Mouse (Mus musculus) stomach, embryonic 16.5 days (tissue): ENCODE data around the gene Ldhd. TPM values are rescaled to one million over a fixed set of nuclear protein-coding genes. Genes with fewer than 3 reads are reported as not detected.
A peak's percentile ranks its signal among the peaks of the same experiment; 100 is the strongest.
"Not testable (repeated sequence)": the region's sequence is repeated elsewhere in the genome, so short reads cannot be mapped to it uniquely, and the experiment has no call there.

Experiments used
- ATAC-seq: fragments of 200-750 bp; cut with Nextera tagmentation; 2 replicates; pipeline ENCODE4 v1.8.0; 2017; ENCODE audit warnings: moderate number of reproducible peaks, moderate TSS enrichment; ENCODE audit not compliant: insufficient read depth, low FRiP score
- H3K27ac ChIP-seq: fragments of 300-500 bp; sonication (generic); 2 replicates; pipeline ENCODE4 v1.5.1; 2014; ENCODE audit warnings: low read length
- H3K27me3 ChIP-seq: fragments of 300-500 bp; sonication (generic); 2 replicates; pipeline ENCODE4 v1.6.1; 2014; ENCODE audit warnings: low read length, control low read depth, mixed read lengths; ENCODE audit not compliant: control insufficient read depth, insufficient read depth
- H3K36me3 ChIP-seq: fragments of 300-500 bp; sonication (generic); 2 replicates; pipeline ENCODE4 v1.6.1; 2014; ENCODE audit warnings: low read length; ENCODE audit not compliant: control insufficient read depth, insufficient read depth
- H3K4me1 ChIP-seq: fragments of 300-500 bp; sonication (generic); 2 replicates; pipeline ENCODE4 v1.6.1; 2014; ENCODE audit warnings: low read length, control low read depth, mixed read lengths; ENCODE audit not compliant: control insufficient read depth, insufficient read depth
- H3K4me2 ChIP-seq: fragments of 300-500 bp; sonication (generic); 2 replicates; pipeline ENCODE4 v1.6.1; 2014; ENCODE audit warnings: low read depth, low read length, mixed read lengths
- H3K4me3 ChIP-seq: fragments of 300-500 bp; sonication (generic); replicated peaks from 2 replicates; pipeline ENCODE4 v1.5.1; 2014; ENCODE audit warnings: mild to moderate bottlenecking, low read length
- H3K9ac ChIP-seq: fragments of 300-500 bp; sonication (generic); 2 replicates; pipeline ENCODE4 v1.6.1; 2014; ENCODE audit warnings: low read length
- H3K9me3 ChIP-seq: fragments of 300-500 bp; sonication (generic); replicated peaks from 2 replicates; pipeline ENCODE4 v1.6.1; 2016; ENCODE audit warnings: low read length, control low read depth; ENCODE audit not compliant: control insufficient read depth
- WGBS: fragments of 180-500 bp; shearing (Covaris S2); extraction: QIAGEN DNeasy Blood & Tissue Kit; methylation state at CpG from one replicate; pipeline ENCODE4 v1.1.7; 2014; 5-methylcytosine and 5-hydroxymethylcytosine counted together
- polyA plus RNA-seq: library from polyadenylated mRNA; unstranded; fragments of >200 nt; fragmentation: Nextera tagmentation; extraction: Ambion mirVana; gene quantifications from 2 replicates; pipeline ENCODE4 v1.2.1, GENCODE M21; 2015

The Ldhd gene
- polyA plus RNA-seq, 1 experiment from 2014 or later, result 2.9 TPM

- Histone ChIP-seq H3K36me3 (no peaks in the 10 kb centered on the region), H3K27me3 (no peaks in the 10 kb centered on the region), H3K27ac (no peak overlapping the region), H3K4me3 (no peak overlapping the region), H3K9me3 (no peaks in the 10 kb centered on the region), H3K4me2 (no peak overlapping the region), H3K4me1 (peaks cover 11% of the 10 kb centered on the region; the same call in 1 of the 2 replicates), H3K9ac (no peak overlapping the region)
- WGBS, result 90% methylated on average over 3 of the region's 3 CpGs
- no peak for ATAC-seq
These were observed 20.5 kb upstream of the Ldhd start for GRCm38 (mm10) chr8:111650651-111651050.

- 73% methylated on average over 2 of the region's 2 CpGs for WGBS
- Histone ChIP-seq H3K4me2 (no peak overlapping the region), H3K27me3 (no peaks in the 10 kb centered on the region), H3K9me3 (no peaks in the 10 kb centered on the region), H3K27ac (no peak overlapping the region), H3K4me3 (no peak overlapping the region), H3K4me1 (peaks cover 11% of the 10 kb centered on the region; the same call in 1 of the 2 replicates), H3K36me3 (no peaks in the 10 kb centered on the region), H3K9ac (no peak overlapping the region)
- ATAC-seq, result no peak
These were observed 18.7 kb upstream of the Ldhd start for GRCm38 (mm10) chr8:111648834-111649233.

- no peak overlapping the region for H3K4me3 ChIP-seq
- H3K36me3 ChIP-seq, result no peaks in the 10 kb centered on the region
- WGBS, result 94% methylated on average over 8 of the region's 8 CpGs
- no peak overlapping the region for H3K4me2 ChIP-seq
- no peak overlapping the region for H3K27ac ChIP-seq
- no peak for ATAC-seq
- H3K27me3 ChIP-seq, result no peaks in the 10 kb centered on the region
- H3K9ac ChIP-seq, result no peak overlapping the region
- H3K9me3 ChIP-seq, result no peaks in the 10 kb centered on the region
- H3K4me1 ChIP-seq, result peaks cover 19% of the 10 kb centered on the region; the same call in 1 of the 2 replicates
These were observed 15.5 kb upstream of the Ldhd start for GRCm38 (mm10) chr8:111645715-111646114.

GRCm38 (mm10) chr8:111644286-111645051, 14.3 kb upstream of the Ldhd start:
- Histone ChIP-seq H3K27ac (peak overlapping the region; percentile 94), H3K9ac (peak overlapping the region; percentile 85; the same call in 1 of the 2 replicates), H3K4me1 (peaks cover 19% of the 10 kb centered on the region; the same call in 1 of the 2 replicates), H3K4me2 (peak overlapping the region; percentile 57), H3K4me3 (peak overlapping the region; percentile 67)
- H3K27me3 ChIP-seq, ATAC-seq, H3K36me3 ChIP-seq, H3K9me3 ChIP-seq: not testable (repeated sequence)
- 44% methylated on average over 12 of the region's 12 CpGs for WGBS

GRCm38 (mm10) chr8:111643264-111644141, 13.3 kb upstream of the Ldhd start, which contains the start of gene Zfp1:
Gene Zfp1 (plus strand): TSS chr8:111643401.
- H3K27ac ChIP-seq, result peak within 1 kb of the TSS; percentile 94
- no peaks in the 10 kb centered on the region for H3K9me3 ChIP-seq
- H3K4me2 ChIP-seq, result peak within 1 kb of the TSS; percentile 57
- peaks cover 12% of the 10 kb centered on the region; the same call in 1 of the 2 replicates for H3K4me1 ChIP-seq
- H3K9ac ChIP-seq, result peak within 1 kb of the TSS; percentile 85
- WGBS, result under 1% methylated on average over 74 of the region's 75 CpGs
- H3K36me3 ChIP-seq, result no peaks in the 10 kb centered on the region
- no peaks in the 10 kb centered on the region for H3K27me3 ChIP-seq
- peak within 1 kb of the TSS; percentile 67 for H3K4me3 ChIP-seq
- ATAC-seq, result peak; percentile 97

GRCm38 (mm10) chr8:111642939-111643263, 12.7 kb upstream of the Ldhd start:
- peak overlapping the region; percentile 64 for H3K9ac ChIP-seq
- H3K9me3 ChIP-seq, result no peaks in the 10 kb centered on the region
- peaks cover 8% of the 10 kb centered on the region; the same call in 1 of the 2 replicates for H3K4me1 ChIP-seq
- peak overlapping the region; percentile 67 for H3K4me3 ChIP-seq
- no peaks in the 10 kb centered on the region for H3K27me3 ChIP-seq
- no peaks in the 10 kb centered on the region for H3K36me3 ChIP-seq
- H3K4me2 ChIP-seq, result peak overlapping the region; percentile 57
- WGBS, result 6% methylated on average over 5 of the region's 5 CpGs
- peak; percentile 19; the same call in 1 of the 2 replicates for ATAC-seq
- peak overlapping the region; percentile 94 for H3K27ac ChIP-seq

- peak overlapping the region; percentile 94 for H3K27ac ChIP-seq
- H3K4me1 ChIP-seq, result peaks cover 8% of the 10 kb centered on the region; the same call in 1 of the 2 replicates
- H3K9ac ChIP-seq, result peak overlapping the region; percentile 64
- peak overlapping the region; percentile 57 for H3K4me2 ChIP-seq
- no peaks in the 10 kb centered on the region for H3K36me3 ChIP-seq
- H3K4me3 ChIP-seq, result peak overlapping the region; percentile 67
- WGBS, result 31% methylated on average over 5 of the region's 5 CpGs
- H3K9me3 ChIP-seq, result no peaks in the 10 kb centered on the region
- 0 out of 2 replicates have a peak, but pooled peaks have one; percentile 6 for ATAC-seq
- H3K27me3 ChIP-seq, result no peaks in the 10 kb centered on the region
These were observed 12.3 kb upstream of the Ldhd start for GRCm38 (mm10) chr8:111642496-111642895.

GRCm38 (mm10) chr8:111641064-111641463, 10.9 kb upstream of the Ldhd start:
- no peaks in the 10 kb centered on the region for H3K36me3 ChIP-seq
- H3K27ac ChIP-seq, result no peak overlapping the region
- no peak overlapping the region for H3K4me2 ChIP-seq
- peaks cover 8% of the 10 kb centered on the region; the same call in 1 of the 2 replicates for H3K4me1 ChIP-seq
- no peak overlapping the region for H3K4me3 ChIP-seq
- no peak overlapping the region for H3K9ac ChIP-seq
- no peaks in the 10 kb centered on the region for H3K9me3 ChIP-seq
- H3K27me3 ChIP-seq, result no peaks in the 10 kb centered on the region
- ATAC-seq, result no peak
- 89% methylated on average over 2 of the region's 2 CpGs for WGBS

- Histone ChIP-seq H3K4me3 (no peak overlapping the region), H3K27ac (no peak overlapping the region), H3K9ac (no peak overlapping the region), H3K27me3 (no peaks in the 10 kb centered on the region), H3K36me3 (no peaks in the 10 kb centered on the region), H3K4me2 (no peak overlapping the region), H3K4me1 (peaks cover 8% of the 10 kb centered on the region; the same call in 1 of the 2 replicates), H3K9me3 (no peaks in the 10 kb centered on the region)
- peak; percentile 74 for ATAC-seq
These were observed 7.9 kb upstream of the Ldhd start for GRCm38 (mm10) chr8:111638086-111638485.
